Mouse (Mus musculus) macrophage (primary cell): Measurements from ENCODE around the gene Camta1. TPM values are rescaled to one million over a fixed set of nuclear protein-coding genes. Genes with fewer than 3 reads are reported as not detected.

Experiments
- H3K27ac ChIP-seq: fragments of 350-480 bp; formaldehyde crosslinking; 2 replicates; pipeline ENCODE4 v1.9.0; 2021
- H3K36me3 ChIP-seq: fragments of 350-480 bp; formaldehyde crosslinking; 2 replicates; pipeline ENCODE4 v1.9.0; 2021; ENCODE audit errors: inconsistent target
- H3K4me3 ChIP-seq: fragments of 350-480 bp; formaldehyde crosslinking; 2 replicates; pipeline ENCODE4 v1.9.0; 2021; ENCODE audit errors: inconsistent target
- H3K79me2 ChIP-seq: fragments of 350-480 bp; formaldehyde crosslinking; 2 replicates; pipeline ENCODE4 v1.9.0; 2021; ENCODE audit errors: inconsistent target
- WGBS: methylation state at CpG from one replicate; pipeline ENCODE4 v1.1.7; 2026; ENCODE audit warnings: inconsistent platforms; ENCODE audit not compliant: missing documents; 5-methylcytosine and 5-hydroxymethylcytosine counted together
- polyA plus RNA-seq: library from polyadenylated mRNA; stranded (reverse); fragments of 250-400 nt; gene quantifications from 3 replicates; pipeline ENCODE4 v1.2.4, GENCODE M21; 2018; ENCODE audit warnings: inconsistent platforms
- total RNA-seq, 78 experiments: library from RNA; depleted of rRNA; stranded (reverse); fragments of 250-400 nt; gene quantifications; 1 replicate in 9 of 78; 2 replicates in 24 of 78; 3 replicates in 43 of 78; 4 replicates in 2 of 78; pipeline ENCODE4 v1.2.4; 2018; ENCODE audit warnings: inconsistent platforms in 56 of 78

The Camta1 gene
- total RNA-seq (2018; cell fraction: chromatin; rRNA removed): 10 to 100 TPM in 23 of 26 experiments, 1 to 10 TPM in 3; 7.3 to 52.5 (median 30.6) TPM
- 10 to 100 TPM in 11 of 26 experiments, 1 to 10 TPM in 15; 2.7 to 16.9 (median 9.6) TPM for total RNA-seq (2018; cell fraction: cytosol; rRNA removed)
- total RNA-seq (2018; cell fraction: nucleus; rRNA removed): 10 to 100 TPM in 23 of 26 experiments, 1 to 10 TPM in 3; 7.0 to 57.6 (median 26.4) TPM
- 8.7 to 23.8 TPM (median 16.9 TPM) in 3 replicates for polyA plus RNA-seq

DNA sequence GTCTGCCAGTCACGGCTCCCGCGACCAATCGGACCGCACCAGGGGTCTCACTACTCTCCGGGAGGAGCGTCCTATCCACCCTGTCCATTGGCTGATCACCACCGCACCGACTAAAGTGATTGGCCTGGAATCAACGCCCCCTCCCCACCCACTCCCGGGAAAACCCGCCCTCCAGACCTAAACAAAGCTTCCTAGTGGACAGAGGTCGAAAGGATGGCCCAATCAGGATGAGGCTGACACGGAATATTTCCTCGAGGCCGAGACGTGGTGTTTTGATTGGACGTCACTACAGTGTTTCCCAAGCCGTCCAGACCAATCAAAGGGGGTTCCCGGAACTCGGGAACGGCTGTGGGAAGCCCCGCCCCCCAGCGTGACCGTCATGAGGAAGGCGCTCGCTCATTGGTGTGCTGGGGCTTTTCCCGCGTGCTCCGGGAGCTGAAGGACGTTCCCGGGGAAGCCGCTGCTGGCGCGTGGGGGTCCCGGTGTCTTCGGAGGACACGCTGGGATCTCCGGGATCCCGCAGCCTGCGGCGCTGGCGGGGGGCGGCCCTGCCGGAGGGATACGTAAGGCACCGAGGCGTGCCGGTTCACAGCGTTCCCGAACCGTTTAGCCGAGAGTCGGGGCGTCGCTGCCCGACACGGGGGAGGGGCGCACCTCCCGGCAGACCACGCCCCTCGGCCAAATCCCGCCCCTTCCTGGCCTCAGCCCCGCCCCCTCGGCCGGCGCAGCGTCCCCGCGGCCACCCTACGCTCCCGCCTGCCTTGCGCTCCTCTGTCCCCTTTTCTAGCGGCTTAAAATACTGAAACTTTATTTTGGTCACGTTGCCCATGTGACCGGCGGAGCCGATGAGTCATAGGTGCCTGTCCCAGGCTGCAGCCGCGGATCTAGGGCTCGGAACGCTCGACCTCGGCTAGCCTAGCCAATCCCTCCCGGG is at the start of gene Camta1:
Gene Camta1, minus strand, starts transcription at position 71 of the 934 bp plus-strand sequence.
- no peaks in the 10 kb centered on the region for H3K36me3 ChIP-seq
- H3K27ac ChIP-seq: peak within 1 kb of the TSS; percentile 86
- peaks cover 21% of the 10 kb centered on the region for H3K79me2 ChIP-seq
- WGBS: under 1% methylated on average over 74 of the region's 85 CpGs
- peak within 1 kb of the TSS; percentile 59 for H3K4me3 ChIP-seq

DNA sequence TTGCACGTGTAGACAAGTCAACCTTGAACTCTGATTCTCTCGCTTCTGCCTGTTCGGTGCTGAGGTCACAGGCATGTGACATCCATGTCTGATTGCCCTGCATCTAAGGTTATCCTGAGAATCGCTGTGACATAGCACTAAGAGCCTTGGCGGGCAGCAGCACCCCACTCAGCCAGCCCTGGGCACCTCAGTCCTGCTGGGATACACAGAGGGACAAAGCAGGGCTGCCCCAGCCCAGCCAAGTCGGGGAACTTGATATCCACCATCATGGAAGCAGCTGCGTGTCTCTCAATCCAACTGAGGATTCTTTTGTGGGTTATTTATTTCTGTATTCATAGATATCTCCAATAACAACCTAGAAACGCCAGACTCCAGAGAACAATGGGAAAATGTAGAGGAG is 47.1 kb upstream of the Camta1 start:
- WGBS: 87% methylated on average over 8 of the region's 8 CpGs
- no peak overlapping the region for H3K4me3 ChIP-seq
- no peak overlapping the region for H3K27ac ChIP-seq
- no peaks in the 10 kb centered on the region for H3K36me3 ChIP-seq
- H3K79me2 ChIP-seq: no peaks in the 10 kb centered on the region

DNA sequence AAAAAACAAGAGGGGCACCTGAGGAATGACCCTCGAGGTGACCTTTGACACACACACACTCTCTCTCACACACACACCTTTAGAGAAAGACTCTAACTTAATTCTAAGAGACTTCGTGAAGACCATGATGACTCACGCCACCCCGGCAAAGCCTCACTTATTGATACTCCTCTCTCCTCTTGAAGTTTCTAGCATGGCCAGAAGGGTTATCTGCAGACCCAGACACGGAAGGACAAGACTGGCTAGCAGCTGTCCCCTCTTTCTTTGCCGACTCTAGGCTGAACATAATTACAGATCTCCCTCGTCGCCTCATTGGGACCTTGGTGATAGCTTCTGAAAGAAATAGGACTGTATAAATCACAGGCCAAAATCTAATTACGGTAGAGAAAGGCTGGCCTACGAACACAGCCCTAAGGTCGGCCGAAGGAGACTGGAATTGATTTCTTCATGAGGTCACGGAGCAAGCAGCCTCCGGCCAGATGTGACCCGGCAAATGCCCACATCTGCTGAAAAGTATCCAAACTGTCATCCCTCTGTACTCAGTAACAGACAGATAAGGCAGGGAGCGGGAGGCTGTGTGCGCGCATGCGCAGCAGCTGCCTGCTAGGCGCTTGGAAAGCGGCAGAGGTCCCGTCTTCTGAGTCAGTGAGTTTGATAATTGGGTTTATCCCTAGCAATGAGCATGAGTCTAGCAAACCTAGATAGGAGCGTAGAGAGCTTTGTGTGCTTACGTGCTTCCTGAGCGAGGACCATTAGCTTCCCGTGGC is 46.1 kb upstream of the Camta1 start:
- Histone ChIP-seq H3K27ac (no peak overlapping the region), H3K79me2 (no peaks in the 10 kb centered on the region), H3K36me3 (no peaks in the 10 kb centered on the region), H3K4me3 (no peak overlapping the region)
- 91% methylated on average over 26 of the region's 26 CpGs for WGBS

DNA sequence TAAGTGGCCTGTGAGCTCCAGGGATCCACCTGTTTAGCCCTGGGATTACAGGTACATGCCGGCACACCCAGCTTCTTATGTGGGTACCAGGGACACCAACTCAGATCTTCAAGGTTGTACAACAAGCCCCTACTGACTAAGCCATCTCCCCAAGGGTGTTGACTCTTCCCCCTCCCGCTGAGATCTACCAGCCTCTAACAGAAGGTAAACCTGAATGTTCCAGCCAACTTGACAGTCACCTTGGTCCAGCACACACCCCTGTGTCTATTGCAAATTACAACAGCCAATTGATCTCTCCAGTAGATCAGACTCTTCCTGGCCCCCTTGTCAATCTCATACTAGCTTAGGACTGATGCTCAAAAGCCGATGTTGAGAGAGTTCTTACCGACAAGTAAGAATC is 43.9 kb upstream of the Camta1 start:
- Histone ChIP-seq H3K27ac (no peak overlapping the region), H3K36me3 (no peaks in the 10 kb centered on the region), H3K4me3 (no peak overlapping the region), H3K79me2 (no peaks in the 10 kb centered on the region)
- WGBS: 90% methylated on average over 4 of the region's 4 CpGs

DNA sequence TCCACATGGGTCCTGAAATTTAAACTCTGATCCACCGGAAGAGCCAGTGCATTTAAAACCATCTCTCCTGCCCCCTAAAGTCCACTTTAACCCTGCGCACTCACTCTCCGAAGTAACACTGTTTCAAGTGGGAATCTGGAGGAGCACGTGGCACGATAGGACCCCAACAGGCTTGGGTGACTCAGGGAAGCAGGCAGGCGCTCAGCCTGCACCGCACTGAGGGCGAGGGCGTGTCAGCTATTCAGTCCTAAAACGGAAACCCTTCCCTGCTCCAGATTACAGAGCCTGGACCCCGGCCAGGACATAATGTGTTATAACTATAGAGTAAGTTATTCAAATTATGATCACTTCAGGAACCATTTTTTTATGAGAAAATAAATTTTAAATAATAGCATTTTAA is 42.4 kb upstream of the Camta1 start:
- no peak overlapping the region for H3K4me3 ChIP-seq
- no peak overlapping the region for H3K27ac ChIP-seq
- 78% methylated on average over 10 of the region's 11 CpGs for WGBS
- no peaks in the 10 kb centered on the region for H3K36me3 ChIP-seq
- no peaks in the 10 kb centered on the region for H3K79me2 ChIP-seq

DNA sequence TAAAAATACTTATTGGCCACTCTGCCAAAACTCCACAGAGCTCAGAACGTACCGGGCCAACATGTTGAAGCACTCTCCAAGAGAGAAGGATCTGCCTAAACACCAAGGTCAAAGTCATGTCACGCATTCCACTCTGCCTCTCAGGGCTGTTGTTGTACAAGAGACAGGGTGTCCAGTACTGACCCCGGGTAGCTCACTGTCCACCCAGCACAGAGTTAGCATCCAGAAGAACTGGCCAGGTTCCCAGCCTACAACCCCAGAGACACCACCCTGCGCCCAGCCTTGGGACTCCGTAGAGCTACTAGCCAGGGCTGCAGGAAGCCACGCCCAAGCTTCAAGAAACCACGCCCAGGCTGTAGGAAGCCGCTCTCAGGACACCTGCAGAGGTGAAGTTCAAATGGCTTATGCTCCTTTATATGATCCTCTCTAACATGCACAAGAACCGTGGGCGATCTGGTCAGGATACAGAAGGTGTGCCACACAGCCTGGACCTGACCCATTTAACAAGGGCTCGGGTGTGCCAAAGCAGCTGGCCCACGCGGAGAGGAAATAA is 41.1 kb upstream of the Camta1 start:
- Histone ChIP-seq H3K36me3 (no peaks in the 10 kb centered on the region), H3K4me3 (no peak overlapping the region), H3K27ac (no peak overlapping the region), H3K79me2 (no peaks in the 10 kb centered on the region)
- WGBS: 28% methylated on average over 14 of the region's 14 CpGs

DNA sequence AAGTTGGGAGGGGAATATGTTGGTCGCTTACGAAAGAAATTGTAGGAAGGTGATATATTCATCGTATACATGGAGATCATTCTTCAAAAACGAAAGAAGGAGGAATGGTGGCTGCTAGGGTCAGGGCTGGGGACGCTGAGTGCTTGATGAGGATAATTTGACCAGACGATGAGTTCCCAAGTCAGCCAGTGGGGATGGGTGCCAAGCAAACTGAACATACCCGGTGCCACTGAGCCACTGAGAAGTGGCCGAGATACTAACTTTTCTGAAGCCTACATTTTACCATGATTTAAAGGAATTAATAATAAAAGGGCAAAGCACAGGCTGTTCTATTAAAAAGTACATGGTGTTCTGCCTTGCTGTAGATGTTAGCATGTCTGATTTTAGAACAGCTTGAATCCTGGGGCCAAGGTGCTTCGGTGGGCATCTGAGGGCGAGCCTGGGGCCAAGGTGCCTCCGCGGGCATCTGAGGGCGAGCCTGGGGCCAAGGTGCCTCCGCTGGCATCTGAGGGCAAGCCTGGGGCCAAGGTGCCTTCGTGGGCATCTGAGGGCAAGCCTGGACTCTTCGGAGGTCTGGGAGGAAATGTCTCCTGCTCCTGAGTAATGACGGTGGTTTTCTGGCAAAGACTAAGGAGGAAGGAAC is 40.5 kb upstream of the Camta1 start:
- H3K36me3 ChIP-seq: no peaks in the 10 kb centered on the region
- no peaks in the 10 kb centered on the region for H3K79me2 ChIP-seq
- H3K27ac ChIP-seq: no peak overlapping the region
- WGBS: 65% methylated on average over 17 of the region's 17 CpGs
- H3K4me3 ChIP-seq: no peak overlapping the region

DNA sequence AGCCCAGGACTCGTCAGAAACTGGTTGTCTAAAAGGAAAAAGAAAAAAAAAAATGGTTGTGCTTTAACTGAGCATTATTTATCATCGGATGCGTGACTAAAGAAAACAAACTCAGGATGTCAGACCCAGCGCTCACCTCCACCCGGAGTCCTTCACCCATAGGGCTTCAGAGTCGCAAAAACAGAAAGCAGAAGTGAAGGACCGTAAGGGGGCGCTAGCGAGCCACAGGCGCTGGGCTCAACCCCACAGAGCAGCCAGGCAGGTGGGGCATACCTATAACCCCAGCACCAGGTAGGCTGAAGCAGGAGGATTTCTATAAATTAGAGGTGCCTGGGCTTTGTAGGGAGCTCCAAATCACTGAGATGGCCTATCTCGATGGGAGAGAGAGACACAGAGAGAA is 39.7 kb upstream of the Camta1 start:
- Histone ChIP-seq H3K27ac (no peak overlapping the region), H3K79me2 (no peaks in the 10 kb centered on the region), H3K4me3 (no peak overlapping the region), H3K36me3 (no peaks in the 10 kb centered on the region)
- 56% methylated on average over 11 of the region's 11 CpGs for WGBS

DNA sequence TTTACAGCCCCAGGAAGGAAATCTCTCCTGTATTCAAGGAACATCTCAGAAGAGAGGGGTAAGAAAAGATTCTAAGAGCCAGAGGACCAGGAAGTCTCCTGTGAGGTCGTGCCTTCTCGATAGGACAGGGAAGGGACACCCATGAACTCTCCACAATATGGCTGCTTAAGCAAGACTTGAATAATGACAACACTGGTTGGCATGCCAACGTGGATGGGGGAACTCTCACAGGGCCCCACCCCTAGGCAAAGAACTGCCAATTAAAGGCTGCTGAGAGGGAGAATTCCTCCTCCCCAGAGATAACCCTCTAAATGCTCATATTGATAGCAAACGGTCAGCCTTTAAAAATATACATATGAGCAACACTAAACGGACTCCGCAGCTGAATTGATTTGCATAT is 39.1 kb upstream of the Camta1 start:
- 87% methylated on average over 6 of the region's 6 CpGs for WGBS
- H3K27ac ChIP-seq: no peak overlapping the region

DNA sequence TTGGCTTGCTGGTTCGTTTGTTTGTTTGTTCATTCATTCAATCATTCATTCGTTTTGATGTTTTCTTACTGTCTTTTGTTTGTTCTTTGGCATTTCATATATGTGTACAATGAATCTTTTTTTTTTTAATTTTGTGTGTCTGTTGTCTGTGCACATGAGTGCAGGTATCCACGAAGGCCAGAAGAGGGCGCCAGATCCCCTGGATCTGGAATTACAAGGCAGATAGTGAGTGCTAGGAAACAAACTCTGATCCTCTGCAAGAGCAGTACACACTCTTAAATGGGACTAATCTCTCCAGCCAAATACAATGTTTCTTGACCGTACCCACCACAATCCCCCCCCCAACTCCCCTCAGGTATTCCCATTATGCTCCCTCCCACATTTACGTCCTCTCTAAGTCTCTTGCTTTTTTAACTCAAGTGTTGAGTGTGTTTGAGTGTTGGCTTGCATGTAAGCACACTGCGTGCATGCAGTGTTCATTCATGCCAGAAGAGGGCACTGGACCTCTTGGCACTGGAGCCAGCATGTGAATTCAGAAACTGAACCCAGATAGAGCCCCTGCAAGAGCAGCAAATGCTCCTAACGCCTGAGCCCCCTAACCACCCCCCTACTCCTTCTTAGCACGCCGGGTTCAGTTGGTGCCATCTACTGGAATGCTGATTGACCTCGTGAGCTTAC is 38.2 kb upstream of the Camta1 start:
- Histone ChIP-seq H3K79me2 (no peaks in the 10 kb centered on the region), H3K4me3 (no peak overlapping the region), H3K27ac (no peak overlapping the region), H3K36me3 (no peaks in the 10 kb centered on the region)
- WGBS: 81% methylated on average over 11 of the region's 11 CpGs

More for the DNA sequence above, 39.1 kb upstream of the Camta1 start:
- H3K4me3 ChIP-seq: no peak overlapping the region
- H3K79me2 ChIP-seq: no peaks in the 10 kb centered on the region
- no peaks in the 10 kb centered on the region for H3K36me3 ChIP-seq

DNA sequence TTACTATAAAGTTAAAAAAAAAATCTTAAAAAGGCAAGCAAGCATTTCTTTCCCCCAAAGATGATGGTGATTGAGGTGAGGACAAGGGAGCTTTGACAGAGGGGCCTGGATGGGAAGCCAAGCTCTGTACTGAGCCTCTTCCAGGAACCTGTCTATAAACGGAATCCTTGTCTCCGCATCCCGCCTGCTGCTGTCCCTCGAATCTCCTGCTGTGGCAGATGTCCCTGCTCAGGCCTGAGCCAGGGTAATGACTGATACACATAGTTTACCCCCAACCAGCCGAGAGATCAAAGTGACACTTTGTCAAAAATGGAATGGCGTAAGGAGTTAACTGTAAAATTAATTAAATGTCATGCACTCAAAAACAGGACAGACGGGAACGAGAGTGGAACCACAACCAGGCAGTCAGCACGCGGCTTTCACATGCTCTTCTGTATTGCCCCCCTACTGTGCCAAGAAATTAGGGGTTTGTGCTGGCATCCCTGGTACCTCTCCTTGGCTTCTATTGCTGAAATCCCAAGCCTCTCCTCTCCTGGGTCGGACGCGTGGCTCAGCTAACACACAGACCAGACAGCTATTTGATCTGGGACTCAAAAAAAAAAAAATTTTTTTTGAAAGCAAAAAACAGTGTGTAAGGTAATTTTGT is 37.0 kb upstream of the Camta1 start:
- Histone ChIP-seq H3K27ac (no peak overlapping the region), H3K4me3 (no peak overlapping the region), H3K36me3 (no peaks in the 10 kb centered on the region), H3K79me2 (no peaks in the 10 kb centered on the region)
- 82% methylated on average over 13 of the region's 13 CpGs for WGBS

DNA sequence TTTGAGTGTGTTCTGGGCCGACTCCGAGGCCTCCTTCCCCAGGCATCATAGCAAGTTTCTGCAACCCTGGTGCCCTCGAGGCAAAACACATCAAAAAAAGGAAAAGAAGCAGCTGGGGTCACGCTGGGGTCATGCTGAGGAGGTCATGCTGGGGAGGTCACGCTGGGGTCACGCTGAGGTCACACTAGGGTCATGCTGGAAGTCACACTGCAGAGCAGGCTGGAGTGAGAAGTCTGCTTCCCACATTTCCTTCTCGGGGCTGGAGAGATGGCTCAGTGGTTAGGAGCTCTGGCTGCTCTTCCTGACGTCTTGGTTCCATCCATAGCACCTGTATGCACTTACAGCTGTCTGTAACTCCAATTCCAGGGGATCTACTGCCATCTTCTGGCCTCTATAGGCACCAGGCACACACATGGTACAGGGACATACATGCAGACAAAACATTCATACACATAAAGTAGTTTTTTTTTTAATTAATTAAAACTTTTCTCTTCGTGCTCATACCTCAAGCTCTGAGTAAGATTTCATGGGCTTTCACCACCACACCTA is 35.5 kb upstream of the Camta1 start:
- Histone ChIP-seq H3K36me3 (no peaks in the 10 kb centered on the region), H3K79me2 (no peaks in the 10 kb centered on the region)
- WGBS: 79% methylated on average over 8 of the region's 9 CpGs

DNA sequence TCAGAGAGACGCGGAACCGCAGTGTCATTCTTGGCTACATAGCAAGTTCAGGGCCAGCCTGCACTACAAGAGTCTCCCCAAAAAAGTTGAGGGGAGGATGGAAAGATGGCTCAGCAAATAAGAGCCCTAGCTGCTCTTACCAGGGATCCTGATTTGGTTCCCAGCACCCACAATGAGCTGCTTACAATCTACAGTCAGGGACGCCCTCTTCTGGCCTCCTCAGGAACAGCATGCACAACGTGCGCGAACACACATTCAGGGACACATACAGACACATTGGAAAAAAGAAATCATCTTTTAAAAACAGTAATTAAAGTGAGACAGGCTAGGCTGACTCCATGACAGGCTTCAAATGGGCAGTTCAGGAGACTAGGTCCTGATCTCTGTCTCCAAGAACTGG is 33.9 kb upstream of the Camta1 start:
- H3K4me3 ChIP-seq: no peak overlapping the region
- H3K36me3 ChIP-seq: no peaks in the 10 kb centered on the region
- no peak overlapping the region for H3K27ac ChIP-seq
- no peaks in the 10 kb centered on the region for H3K79me2 ChIP-seq
- 89% methylated on average over 7 of the region's 7 CpGs for WGBS

More for the DNA sequence above, 35.5 kb upstream of the Camta1 start:
- no peak overlapping the region for H3K27ac ChIP-seq
- no peak overlapping the region for H3K4me3 ChIP-seq
